Mouse (Mus musculus) WW6 (cell line): ENCODE measurements around the gene Farsb.

Experiments used
- DNase-seq: peaks from one replicate; pipeline ENCODE4 v3.0.0-alpha.2; 2013; ENCODE audit warnings: low read depth, low spot score

The Farsb gene

GRCm38 (mm10) chr1:78420271-78420670 lies 68.4 kb downstream of the Farsb start:
- DNase-seq, result no peak

- no peak for DNase-seq
Observed at GRCm38 (mm10) chr1:78419593-78419992, 69.1 kb downstream of the Farsb start.

- no peak for DNase-seq
Observed at GRCm38 (mm10) chr1:78417154-78417911, 71.4 kb downstream of the Farsb start.

GRCm38 (mm10) chr1:78414421-78414820 lies 74.3 kb downstream of the Farsb start:
- no peak for DNase-seq

- peak; percentile 31 for DNase-seq
Observed at GRCm38 (mm10) chr1:78412668-78413067, 76.0 kb downstream of the Farsb start.

GRCm38 (mm10) chr1:78409396-78409795 lies 79.3 kb downstream of the Farsb start:
- DNase-seq, result no peak

GRCm38 (mm10) chr1:78401413-78401812 lies 87.3 kb downstream of the Farsb start:
- DNase-seq, result no peak

- DNase-seq, result no peak
Observed at GRCm38 (mm10) chr1:78399755-78400154, 88.9 kb downstream of the Farsb start.

GRCm38 (mm10) chr1:78396320-78396913 lies 92.3 kb downstream of the Farsb start:
- no peak for DNase-seq

- DNase-seq, result no peak
Observed at GRCm38 (mm10) chr1:78395737-78396136, 93.0 kb downstream of the Farsb start.

GRCm38 (mm10) chr1:78395191-78395735 lies 93.4 kb downstream of the Farsb start:
- DNase-seq, result no peak

GRCm38 (mm10) chr1:78388848-78389247 lies 99.8 kb downstream of the Farsb start:
- no peak for DNase-seq

GRCm38 (mm10) chr1:78387854-78388253 lies 100.8 kb downstream of the Farsb start:
- no peak for DNase-seq

- DNase-seq, result no peak
Observed at GRCm38 (mm10) chr1:78380950-78381349, 107.7 kb downstream of the Farsb start.

- DNase-seq, result no peak
Observed at GRCm38 (mm10) chr1:78375058-78375457, 113.6 kb downstream of the Farsb start.

- no peak for DNase-seq
Observed at GRCm38 (mm10) chr1:78373836-78374235, 114.9 kb downstream of the Farsb start.

GRCm38 (mm10) chr1:78372316-78372715 lies 116.4 kb downstream of the Farsb start:
- DNase-seq, result no peak

- DNase-seq, result no peak
Observed at GRCm38 (mm10) chr1:78371569-78372236, 117.0 kb downstream of the Farsb start.

- DNase-seq, result no peak
Observed at GRCm38 (mm10) chr1:78370121-78370520, 118.6 kb downstream of the Farsb start.
